Mouse (Mus musculus): Measurements from ENCODE around the gene Cfap69. TPM values are rescaled to one million over a fixed set of nuclear protein-coding genes. Genes with fewer than 3 reads are reported as not detected.

The Cfap69 gene
- total RNA-seq, 2 experiments from 2014 or later, result 3.3 to 3.9 TPM

GRCm38 (mm10) chr5:5657932-5658331 is 6.1 kb downstream of the Cfap69 start:
- no peak for DNase-seq

DNA sequence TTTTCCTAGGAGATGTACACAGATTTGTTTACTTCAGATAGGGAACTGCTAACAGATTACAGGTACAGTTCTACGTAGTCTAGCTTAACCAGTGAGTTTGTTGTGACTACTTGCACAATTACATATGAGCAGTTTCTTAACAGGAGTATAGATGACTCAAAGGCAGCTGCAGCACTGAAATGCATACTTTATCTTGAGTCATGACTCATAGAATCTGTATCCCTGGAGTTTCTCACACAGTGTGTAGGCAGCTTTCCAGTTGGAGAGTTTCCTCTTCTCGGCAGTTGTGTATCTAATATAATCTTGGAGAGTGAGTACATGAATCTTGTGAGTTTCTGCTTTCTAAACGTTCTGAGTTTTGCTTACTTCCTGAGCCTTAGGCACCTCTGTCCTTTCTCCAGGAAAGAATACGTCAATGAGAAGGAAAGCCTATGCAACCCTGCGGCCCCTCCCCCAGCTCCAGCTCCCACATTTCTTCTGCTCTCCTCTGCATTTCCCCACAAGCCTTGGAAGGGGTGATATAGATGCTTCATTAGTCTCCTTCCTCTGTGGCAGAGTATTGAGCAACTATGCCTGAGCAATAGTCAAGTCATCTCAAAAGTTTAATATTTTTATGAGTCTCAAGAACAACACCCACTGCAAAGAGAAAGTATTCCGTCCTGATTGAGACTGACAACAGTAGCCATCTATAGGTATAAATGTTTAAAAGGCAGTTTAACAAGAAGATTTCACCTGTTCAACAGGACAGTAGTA is 15.0 kb downstream of the Cfap69 start:
- peak; percentile 28 for DNase-seq

- DNase-seq, result no peak
Measured at GRCm38 (mm10) chr5:5646173-5646572, 17.9 kb downstream of the Cfap69 start.

DNA sequence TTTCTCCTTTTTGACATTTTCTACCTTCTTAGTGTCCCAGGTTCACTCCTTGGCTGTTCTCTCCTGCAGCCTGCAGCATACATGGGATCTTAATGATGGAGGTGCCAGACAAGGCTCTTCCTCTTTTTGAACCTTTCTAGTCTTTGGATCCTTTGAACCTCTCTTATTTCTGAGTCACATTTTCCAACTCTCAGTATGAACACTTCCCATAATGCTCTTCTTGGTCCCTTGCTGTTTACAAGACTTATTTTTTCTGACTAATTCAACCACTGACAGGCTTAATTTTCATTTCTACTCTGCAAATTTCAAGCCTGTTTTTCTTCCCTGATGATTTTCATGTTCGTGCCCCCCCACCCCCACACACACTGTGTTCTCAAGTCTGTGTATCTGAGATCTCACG is 25.5 kb downstream of the Cfap69 start:
- DNase-seq, result no peak

- DNase-seq, result no peak
Measured at GRCm38 (mm10) chr5:5625491-5625890, 38.5 kb downstream of the Cfap69 start.

DNA sequence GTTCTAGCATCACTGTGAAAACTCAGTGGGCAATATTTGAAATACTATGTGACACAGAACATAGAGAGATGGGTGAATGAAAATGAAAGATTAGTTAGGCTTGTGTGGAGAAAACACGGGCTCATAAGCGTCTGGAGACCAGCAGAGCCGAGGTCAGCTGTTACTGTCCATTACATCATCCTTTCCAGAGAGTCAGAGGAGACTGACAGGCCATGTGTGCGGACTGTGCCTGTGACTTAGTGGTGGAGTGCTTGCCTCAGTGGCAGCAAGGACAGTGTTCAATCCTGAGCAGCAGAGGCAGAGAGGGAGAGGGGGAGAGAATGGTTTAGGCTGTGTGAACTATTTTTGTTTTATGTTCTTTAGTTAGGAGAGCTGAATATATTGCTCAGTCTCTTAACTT is 45.7 kb downstream of the Cfap69 start:
- no peak for DNase-seq

- no peak for DNase-seq
Measured at GRCm38 (mm10) chr5:5610540-5610939, 53.5 kb downstream of the Cfap69 start.

- DNase-seq, result no peak
Measured at GRCm38 (mm10) chr5:5587686-5588085, 76.4 kb downstream of the Cfap69 start.

DNA sequence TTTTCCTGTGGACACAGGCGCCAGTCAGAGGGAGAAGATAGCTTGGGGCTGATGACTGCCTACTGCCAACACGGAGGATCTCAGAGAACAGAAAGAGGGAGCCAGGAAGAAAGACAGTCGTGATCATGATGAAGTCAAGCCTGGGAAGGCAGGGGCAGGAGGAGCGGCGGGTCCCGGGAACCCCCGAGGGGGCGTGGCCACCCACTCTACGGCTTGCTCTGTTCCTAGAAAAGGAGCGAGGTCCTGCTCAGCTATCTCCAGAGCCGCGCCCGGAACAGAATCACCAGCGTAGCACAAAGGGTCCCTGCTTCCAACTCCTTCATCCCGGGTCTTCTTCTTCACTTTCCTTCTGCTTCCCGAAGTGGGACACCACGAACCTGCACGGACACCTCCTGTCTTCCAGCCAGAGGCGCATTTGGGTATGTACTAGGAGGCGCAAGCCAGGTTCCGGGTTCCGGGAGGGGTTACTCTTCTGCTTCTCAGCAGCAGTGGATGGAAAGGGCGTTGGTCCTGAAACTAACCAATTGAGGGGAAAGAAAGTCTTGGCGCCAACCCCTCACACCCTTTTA is 90.2 kb downstream of the Cfap69 start, which contains the start of gene Gm8773:
Gene Gm8773, plus strand, starts transcription at position 51 of the 569 bp plus-strand sequence.
- peak; percentile 11 for DNase-seq

- DNase-seq, result no peak
Measured at GRCm38 (mm10) chr5:5562435-5562834, 101.6 kb downstream of the Cfap69 start.

DNA sequence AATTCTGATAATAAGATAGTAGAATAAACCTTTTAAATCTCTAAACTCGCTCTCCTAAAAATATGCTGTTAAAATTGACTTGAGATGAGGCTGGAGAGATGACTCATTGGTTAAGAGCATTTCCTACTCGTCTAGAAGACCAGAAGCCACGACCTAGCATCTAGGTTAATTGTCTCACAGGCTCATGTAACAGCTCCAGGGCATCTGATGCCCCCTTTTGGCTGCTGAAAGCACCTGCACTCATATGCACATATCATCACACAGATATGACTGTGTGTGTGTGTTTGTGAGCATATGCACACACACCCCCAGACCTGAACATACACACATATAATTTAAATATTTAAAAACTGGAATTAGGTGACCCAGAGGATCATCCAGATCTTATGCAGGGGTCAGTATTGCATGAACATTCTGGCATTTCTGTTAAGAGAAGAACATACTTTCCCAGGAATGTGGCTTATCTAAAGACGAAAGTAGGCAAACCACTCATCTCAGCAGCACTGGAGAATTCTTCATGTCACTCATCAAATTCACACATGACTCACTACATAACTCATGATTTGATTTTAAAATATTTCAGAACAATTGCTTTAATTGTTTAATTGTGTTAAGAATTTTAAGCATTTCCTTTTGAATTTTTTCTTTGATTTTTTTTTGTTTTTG is 102.9 kb downstream of the Cfap69 start:
- DNase-seq, result no peak

DNA sequence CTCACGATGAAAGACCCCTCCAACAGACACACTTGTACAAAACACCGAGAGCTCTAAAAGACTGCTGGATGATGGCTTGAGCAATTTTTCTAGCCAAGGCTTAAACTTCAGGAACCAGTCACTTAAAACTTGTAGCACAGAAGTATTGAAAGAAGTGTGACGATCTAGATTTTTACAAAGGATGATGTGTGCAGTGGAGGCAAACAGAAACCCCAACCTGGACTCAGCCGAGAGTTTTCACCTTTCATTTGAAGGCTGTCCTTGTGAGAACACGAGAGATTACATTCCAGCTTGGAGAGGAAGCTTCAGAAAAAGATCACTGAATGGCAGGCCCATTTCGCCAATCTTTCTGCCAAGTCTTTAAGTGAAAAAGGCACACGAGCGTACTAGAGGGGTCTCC is 104.2 kb downstream of the Cfap69 start:
- DNase-seq, result no peak

DNA sequence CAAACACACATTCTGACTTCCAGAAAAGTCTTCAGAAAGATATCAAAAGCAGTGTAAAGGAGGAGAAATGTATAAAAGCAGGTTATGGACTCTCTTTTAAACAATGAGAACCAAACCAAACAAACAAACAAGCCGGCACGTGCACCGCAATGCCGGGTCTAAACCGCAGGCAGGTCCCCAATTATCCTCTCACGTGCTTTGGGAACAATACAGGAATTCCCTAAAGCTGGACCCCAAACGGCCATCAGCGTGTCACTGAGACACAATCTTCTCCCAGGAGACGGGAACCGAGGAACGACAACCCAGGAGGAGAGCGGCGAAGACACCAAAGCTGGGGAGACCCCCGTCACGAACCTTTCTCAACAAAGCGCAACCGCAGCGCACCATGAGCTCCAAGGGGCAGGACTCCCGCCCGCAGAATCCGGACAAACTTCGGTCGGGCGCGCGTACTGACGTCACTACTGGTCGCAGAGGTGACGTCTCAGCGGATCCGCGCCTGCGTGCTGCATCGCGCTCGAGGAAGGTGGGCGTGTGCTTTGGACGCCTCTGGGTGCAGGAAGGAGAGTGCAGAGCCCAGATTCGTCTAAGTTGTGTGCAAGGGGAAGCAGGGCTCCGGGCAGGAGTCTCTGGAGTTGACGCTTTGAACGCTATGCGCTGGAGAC is 104.8 kb downstream of the Cfap69 start, which contains the start of gene Gtpbp10:
Gene Gtpbp10, minus strand, starts transcription at position 460 of the 662 bp plus-strand sequence.
- DNase-seq, result peak; percentile 96

- DNase-seq, result no peak
Measured at GRCm38 (mm10) chr5:5551110-5551509, 112.9 kb downstream of the Cfap69 start.

- no peak for DNase-seq
Measured at GRCm38 (mm10) chr5:5540385-5540784, 123.7 kb downstream of the Cfap69 start.

DNA sequence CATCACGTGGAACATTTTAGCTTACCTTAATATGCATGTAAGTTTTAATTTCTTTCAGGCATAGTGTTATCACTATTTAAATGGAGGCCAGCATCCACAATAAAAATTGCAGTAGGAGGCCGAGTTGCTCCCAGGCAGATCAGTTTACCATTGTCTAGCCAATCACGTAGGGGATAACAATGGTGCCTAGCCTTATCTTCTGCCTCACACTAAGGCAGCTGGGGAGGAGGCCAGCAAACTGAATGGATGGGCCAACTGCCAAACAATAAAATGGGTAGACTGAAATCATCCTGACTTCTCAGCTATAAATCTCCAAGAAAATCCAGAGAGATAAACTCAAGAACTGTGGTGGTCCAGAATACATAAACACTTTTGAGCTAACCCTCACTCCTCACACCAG is 124.3 kb downstream of the Cfap69 start:
- no peak for DNase-seq

DNA sequence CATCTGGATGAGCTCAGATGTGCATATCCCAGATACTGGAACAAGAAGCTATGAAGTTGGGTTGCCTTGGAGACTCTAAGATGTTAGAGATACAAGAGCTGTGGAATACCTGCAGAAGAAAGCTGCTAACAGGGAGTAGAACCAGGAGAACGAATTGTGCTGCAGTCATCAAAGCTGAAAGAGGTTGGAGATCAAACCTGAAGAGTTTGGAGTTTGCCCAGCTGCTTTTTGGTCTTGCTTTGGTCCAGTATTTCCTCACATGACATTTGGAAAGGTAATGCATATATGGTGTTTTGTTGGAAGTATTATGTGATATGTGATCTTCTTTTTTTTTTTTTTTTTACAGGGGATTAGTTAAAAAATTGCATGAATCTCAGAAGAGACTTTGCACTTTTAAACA is 127.9 kb downstream of the Cfap69 start:
- DNase-seq, result no peak

DNA sequence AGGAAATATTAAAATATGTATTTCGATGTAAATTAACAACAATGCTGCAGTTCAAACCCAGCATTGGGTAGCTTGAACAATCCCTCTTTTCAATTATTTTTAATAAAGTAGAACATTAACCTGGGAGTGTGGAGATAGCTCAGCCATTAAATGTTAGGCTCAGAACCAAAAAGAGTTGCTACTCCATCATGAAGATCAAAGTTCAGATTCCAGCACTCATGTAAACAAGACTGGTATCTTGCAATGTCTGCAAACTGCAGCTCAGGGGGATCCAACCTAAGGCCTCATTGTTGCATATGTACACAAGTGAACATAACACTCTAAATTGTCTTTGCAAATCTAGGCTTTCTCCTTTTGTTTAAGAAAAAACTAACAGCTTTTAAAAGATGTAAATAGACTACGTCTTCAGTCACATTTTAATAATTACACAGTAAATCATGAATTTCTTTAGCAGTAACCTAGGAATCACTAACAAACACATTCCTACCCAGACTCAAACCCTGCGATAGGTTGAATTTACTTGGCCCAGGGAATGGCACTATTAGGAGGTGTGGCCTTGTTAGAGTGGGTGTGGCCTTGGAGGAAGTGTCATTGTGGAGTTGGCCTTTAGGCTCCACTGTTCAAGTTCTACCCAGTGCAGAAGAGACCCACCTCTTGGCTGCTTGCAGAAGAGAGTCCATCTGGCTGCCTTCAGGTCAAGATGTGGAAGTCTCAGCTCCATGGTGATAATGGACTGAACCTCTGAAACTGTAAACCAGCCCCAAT is 130.2 kb downstream of the Cfap69 start:
- no peak for DNase-seq

Data from heart, postnatal 4 days (tissue).